Mouse (Mus musculus): Measurements from ENCODE around the gene Tbcd.

Tbcd gene

DNA sequence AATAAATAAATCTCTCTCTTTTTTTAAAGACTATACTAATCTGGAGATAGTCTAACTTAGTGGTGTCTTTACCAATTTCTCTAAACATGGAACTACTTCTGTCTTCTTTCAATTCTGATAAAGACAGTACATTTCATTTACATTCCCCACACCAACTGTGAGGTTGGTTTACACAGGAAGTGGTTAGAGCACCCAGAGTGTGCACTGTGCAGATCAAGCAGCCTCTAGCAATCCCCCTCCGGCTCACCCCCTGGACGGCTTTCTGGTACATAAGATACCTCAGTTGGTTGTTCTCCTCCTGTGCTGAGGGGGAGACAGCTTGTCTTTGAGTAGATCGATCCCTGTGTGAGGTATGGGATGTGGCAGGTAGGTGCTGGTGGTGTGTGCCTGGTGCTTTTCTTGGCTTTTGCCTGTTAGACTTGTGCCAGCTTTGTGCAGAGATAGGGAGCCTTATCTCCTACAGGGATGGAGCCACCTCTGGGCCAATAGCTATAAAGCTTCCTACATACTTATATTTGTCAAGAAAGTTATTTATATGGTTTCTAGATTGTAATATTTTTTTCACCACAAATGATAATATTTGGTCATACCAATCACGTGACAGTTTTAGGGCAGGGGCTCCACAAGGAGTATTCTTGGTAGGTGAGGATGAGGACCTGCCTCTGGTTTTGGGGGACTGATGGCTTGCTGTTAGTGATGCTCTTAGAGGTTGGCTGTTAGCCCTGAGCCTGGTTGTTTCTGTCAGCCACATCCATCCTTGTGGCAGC, 108.0 kb downstream of the Tbcd start:
- H3K27me3 ChIP-seq (ENCODE audit: insufficient read depth, low read length): no peaks in the 10 kb centered on the region
- H3K9me3 ChIP-seq (ENCODE audit: low read length): no peaks in the 10 kb centered on the region
- TF ChIP-seq POU5F1 (IDR thresholded peaks at IDR 0.05; ENCODE audit: borderline replicate concordance, low read length): no peak
- TF ChIP-seq NANOG (IDR thresholded peaks at IDR 0.05; ENCODE audit: borderline replicate concordance, low read length): no peak
- no peak for TF ChIP-seq CTCF (conservative IDR thresholded peaks at IDR 0.05; ENCODE audit: low read length)
- H3K36me3 ChIP-seq (ENCODE audit: insufficient read depth, low read length): peaks cover 13% of the 10 kb centered on the region
- no peak overlapping the region for H3K4me3 ChIP-seq (replicated peaks; ENCODE audit: low read length)
- H3K4me1 ChIP-seq (replicated peaks; ENCODE audit: low read depth, low read length): peaks cover 9% of the 10 kb centered on the region

GRCm38 (mm10) chr11:121560294-121560663, 108.5 kb downstream of the Tbcd start:
- Histone ChIP-seq H3K36me3 (ENCODE audit: insufficient read depth, low read length) (peaks cover 19% of the 10 kb centered on the region), H3K4me1 (replicated peaks; ENCODE audit: low read depth, low read length) (peaks cover 9% of the 10 kb centered on the region), H3K27me3 (ENCODE audit: insufficient read depth, low read length) (no peaks in the 10 kb centered on the region), H3K4me3 (replicated peaks; ENCODE audit: low read length) (no peak overlapping the region), H3K9me3 (ENCODE audit: low read length) (no peaks in the 10 kb centered on the region)
- no peak for TF ChIP-seq NANOG (IDR thresholded peaks at IDR 0.05; ENCODE audit: borderline replicate concordance, low read length)
- TF ChIP-seq CTCF (conservative IDR thresholded peaks at IDR 0.05; ENCODE audit: low read length): no peak
- TF ChIP-seq POU5F1 (IDR thresholded peaks at IDR 0.05; ENCODE audit: borderline replicate concordance, low read length): no peak

DNA sequence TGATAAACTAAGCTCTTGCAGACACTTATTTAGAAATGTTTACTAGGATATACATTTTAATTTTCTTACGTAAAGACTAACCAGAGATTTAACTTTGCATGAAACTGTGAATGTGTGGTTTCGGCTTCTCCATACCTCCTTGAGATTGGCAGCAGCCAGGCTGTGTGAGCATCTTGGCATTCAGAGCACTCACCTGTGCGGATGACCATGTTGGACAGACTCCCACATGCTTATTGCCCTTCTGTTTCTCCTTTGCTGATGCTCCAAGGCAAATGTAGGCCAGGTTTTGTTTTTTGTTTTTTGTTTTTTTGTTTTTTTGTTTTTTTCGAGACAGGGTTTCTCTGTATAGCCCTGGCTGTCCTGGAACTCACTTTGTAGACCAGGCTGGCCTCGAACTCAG, 111.6 kb downstream of the Tbcd start:
- no peak overlapping the region for H3K4me3 ChIP-seq (replicated peaks; ENCODE audit: low read length)
- H3K4me1 ChIP-seq (replicated peaks; ENCODE audit: low read depth, low read length): 0 out of 2 replicates have a peak, but pooled peaks cover under 1% of the 10 kb centered on the region
- no peaks in the 10 kb centered on the region for H3K27me3 ChIP-seq (ENCODE audit: insufficient read depth, low read length)
- peaks cover 15% of the 10 kb centered on the region for H3K36me3 ChIP-seq (ENCODE audit: insufficient read depth, low read length)
- H3K9me3 ChIP-seq (ENCODE audit: low read length): no peaks in the 10 kb centered on the region
- TF ChIP-seq CTCF (conservative IDR thresholded peaks at IDR 0.05; ENCODE audit: low read length) (no peak), NANOG (IDR thresholded peaks at IDR 0.05; ENCODE audit: borderline replicate concordance, low read length) (no peak), POU5F1 (IDR thresholded peaks at IDR 0.05; ENCODE audit: borderline replicate concordance, low read length) (no peak)

DNA sequence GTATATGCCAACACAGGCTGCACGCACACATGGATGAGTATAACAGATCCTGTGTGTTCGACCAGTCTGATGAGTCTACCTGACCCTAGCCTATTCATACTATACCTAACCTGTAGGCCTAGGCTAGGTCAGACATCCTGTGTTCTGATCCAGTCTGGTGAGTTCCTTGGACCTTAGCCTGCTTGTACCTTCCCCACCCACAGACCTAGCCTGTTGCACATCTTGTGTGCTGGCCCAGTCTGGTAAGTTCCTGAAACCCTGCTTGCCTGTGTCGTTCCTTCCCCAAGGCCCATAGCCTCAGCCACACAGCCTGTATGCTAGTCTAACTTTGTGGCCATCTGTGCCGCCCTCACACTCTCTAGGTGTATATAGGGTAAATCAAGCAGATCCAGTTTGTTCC, 112.5 kb downstream of the Tbcd start:
- Histone ChIP-seq H3K27me3 (ENCODE audit: insufficient read depth, low read length) (no peaks in the 10 kb centered on the region), H3K9me3 (ENCODE audit: low read length) (no peaks in the 10 kb centered on the region), H3K36me3 (ENCODE audit: insufficient read depth, low read length) (peaks cover 14% of the 10 kb centered on the region), H3K4me1 (replicated peaks; ENCODE audit: low read depth, low read length) (no peaks in the 10 kb centered on the region), H3K4me3 (replicated peaks; ENCODE audit: low read length) (no peak overlapping the region)
- no peak for TF ChIP-seq NANOG (IDR thresholded peaks at IDR 0.05; ENCODE audit: borderline replicate concordance, low read length)
- no peak for TF ChIP-seq POU5F1 (IDR thresholded peaks at IDR 0.05; ENCODE audit: borderline replicate concordance, low read length)
- TF ChIP-seq CTCF (conservative IDR thresholded peaks at IDR 0.05; ENCODE audit: low read length): no peak

- Histone ChIP-seq H3K4me1 (replicated peaks; ENCODE audit: low read depth, low read length) (no peaks in the 10 kb centered on the region), H3K4me3 (replicated peaks; ENCODE audit: low read length) (no peak overlapping the region), H3K9me3 (ENCODE audit: low read length) (no peaks in the 10 kb centered on the region), H3K27me3 (ENCODE audit: insufficient read depth, low read length) (no peaks in the 10 kb centered on the region), H3K36me3 (ENCODE audit: insufficient read depth, low read length) (peaks cover 19% of the 10 kb centered on the region)
- TF ChIP-seq CTCF (conservative IDR thresholded peaks at IDR 0.05; ENCODE audit: low read length): no peak
- TF ChIP-seq POU5F1 (IDR thresholded peaks at IDR 0.05; ENCODE audit: borderline replicate concordance, low read length): no peak
- no peak for TF ChIP-seq NANOG (IDR thresholded peaks at IDR 0.05; ENCODE audit: borderline replicate concordance, low read length)
Observed at GRCm38 (mm10) chr11:121581856-121582255, 130.1 kb downstream of the Tbcd start.

GRCm38 (mm10) chr11:121597254-121597653, 145.5 kb downstream of the Tbcd start:
- H3K4me3 ChIP-seq (replicated peaks; ENCODE audit: low read length): no peak overlapping the region
- H3K27me3 ChIP-seq (ENCODE audit: insufficient read depth, low read length): no peaks in the 10 kb centered on the region
- TF ChIP-seq POU5F1 (IDR thresholded peaks at IDR 0.05; ENCODE audit: borderline replicate concordance, low read length) (no peak), CTCF (conservative IDR thresholded peaks at IDR 0.05; ENCODE audit: low read length) (no peak), NANOG (IDR thresholded peaks at IDR 0.05; ENCODE audit: borderline replicate concordance, low read length) (no peak)
- H3K36me3 ChIP-seq (ENCODE audit: insufficient read depth, low read length): peaks cover 90% of the 10 kb centered on the region
- H3K4me1 ChIP-seq (replicated peaks; ENCODE audit: low read depth, low read length): no peaks in the 10 kb centered on the region
- H3K9me3 ChIP-seq (ENCODE audit: low read length): no peaks in the 10 kb centered on the region

GRCm38 (mm10) chr11:121601422-121601821, 149.7 kb downstream of the Tbcd start:
- H3K27me3 ChIP-seq (ENCODE audit: insufficient read depth, low read length): no peaks in the 10 kb centered on the region
- H3K4me3 ChIP-seq (replicated peaks; ENCODE audit: low read length): no peak overlapping the region
- no peaks in the 10 kb centered on the region for H3K4me1 ChIP-seq (replicated peaks; ENCODE audit: low read depth, low read length)
- TF ChIP-seq CTCF (conservative IDR thresholded peaks at IDR 0.05; ENCODE audit: low read length): no peak
- no peak for TF ChIP-seq POU5F1 (IDR thresholded peaks at IDR 0.05; ENCODE audit: borderline replicate concordance, low read length)
- no peak for TF ChIP-seq NANOG (IDR thresholded peaks at IDR 0.05; ENCODE audit: borderline replicate concordance, low read length)
- H3K36me3 ChIP-seq (ENCODE audit: insufficient read depth, low read length): peaks cover 95% of the 10 kb centered on the region
- H3K9me3 ChIP-seq (ENCODE audit: low read length): no peaks in the 10 kb centered on the region

DNA sequence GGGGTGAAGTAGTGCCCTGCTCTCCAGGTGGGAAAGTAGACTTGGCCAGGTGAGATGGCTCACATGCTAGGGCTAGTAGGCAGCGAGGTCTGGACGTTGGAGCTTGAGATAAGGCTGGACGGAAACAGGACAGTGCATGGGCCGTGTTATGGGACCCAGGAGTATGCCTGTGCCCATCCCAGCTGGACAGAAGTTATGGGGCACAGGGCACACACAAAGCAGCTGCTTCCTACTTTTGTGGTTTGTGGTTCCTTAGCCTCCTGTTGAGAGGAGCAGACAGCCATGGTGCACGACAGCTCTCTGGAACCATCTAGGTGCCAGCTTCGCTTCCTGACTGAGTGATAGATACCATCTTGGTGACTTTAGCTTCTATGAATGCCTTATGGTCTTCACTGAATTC, 153.9 kb downstream of the Tbcd start:
- H3K27me3 ChIP-seq (ENCODE audit: insufficient read depth, low read length): no peaks in the 10 kb centered on the region
- peaks cover 92% of the 10 kb centered on the region for H3K36me3 ChIP-seq (ENCODE audit: insufficient read depth, low read length)
- no peak for TF ChIP-seq CTCF (conservative IDR thresholded peaks at IDR 0.05; ENCODE audit: low read length)
- H3K4me1 ChIP-seq (replicated peaks; ENCODE audit: low read depth, low read length): no peaks in the 10 kb centered on the region
- no peak overlapping the region for H3K4me3 ChIP-seq (replicated peaks; ENCODE audit: low read length)
- H3K9me3 ChIP-seq (ENCODE audit: low read length): no peaks in the 10 kb centered on the region

GRCm38 (mm10) chr11:121610976-121611375, 159.2 kb downstream of the Tbcd start:
- no peaks in the 10 kb centered on the region for H3K4me1 ChIP-seq (replicated peaks; ENCODE audit: low read depth, low read length)
- H3K9me3 ChIP-seq (ENCODE audit: low read length): peaks cover 14% of the 10 kb centered on the region
- peaks cover 75% of the 10 kb centered on the region for H3K36me3 ChIP-seq (ENCODE audit: insufficient read depth, low read length)
- H3K4me3 ChIP-seq (replicated peaks; ENCODE audit: low read length): no peak overlapping the region
- TF ChIP-seq NANOG (IDR thresholded peaks at IDR 0.05; ENCODE audit: borderline replicate concordance, low read length) (no peak), CTCF (conservative IDR thresholded peaks at IDR 0.05; ENCODE audit: low read length) (no peak), POU5F1 (IDR thresholded peaks at IDR 0.05; ENCODE audit: borderline replicate concordance, low read length) (no peak)
- H3K27me3 ChIP-seq (ENCODE audit: insufficient read depth, low read length): no peaks in the 10 kb centered on the region
